Mouse (Mus musculus) liver, embryonic 11.5 days (tissue): ENCODE measurements around the gene Nbr1. TPM values are rescaled to one million over a fixed set of nuclear protein-coding genes. Genes with fewer than 3 reads are reported as not detected.
"Not testable (repeated sequence)": the region's sequence is repeated elsewhere in the genome, so short reads cannot be mapped to it uniquely, and the experiment has no call there.

Experiments used
- ATAC-seq: fragments of 200-750 bp; cut with Nextera tagmentation; replicated peaks from 2 replicates; pipeline ENCODE4 v1.8.0; 2017; ENCODE audit warnings: moderate number of reproducible peaks, mild to moderate bottlenecking, moderate TSS enrichment, moderate library complexity; ENCODE audit not compliant: low FRiP score
- DNase-seq: peaks from one replicate; pipeline ENCODE4 v3.0.0-alpha.2; 2017; ENCODE audit warnings: low spot score
- H3K27ac ChIP-seq: fragments of 300-500 bp; sonication (generic); 2 replicates; pipeline ENCODE4 v1.5.1; 2014; ENCODE audit warnings: mild to moderate bottlenecking, low read depth, low read length, control low read depth
- H3K27me3 ChIP-seq: fragments of 300-500 bp; sonication (generic); replicated peaks from 2 replicates; pipeline ENCODE4 v1.6.1; 2014; ENCODE audit warnings: low read length, mixed read lengths; ENCODE audit not compliant: control insufficient read depth, insufficient read depth
- H3K36me3 ChIP-seq: fragments of 300-500 bp; sonication (generic); 2 replicates; pipeline ENCODE4 v1.6.1; 2014; ENCODE audit warnings: mild to moderate bottlenecking, low read length, moderate library complexity, mixed read lengths; ENCODE audit not compliant: control insufficient read depth, insufficient read depth
- H3K4me1 ChIP-seq: fragments of 300-500 bp; sonication (generic); replicated peaks from 2 replicates; pipeline ENCODE4 v1.6.1; 2014; ENCODE audit warnings: low read length, mixed read lengths; ENCODE audit not compliant: control insufficient read depth, insufficient read depth
- H3K4me2 ChIP-seq: fragments of 300-500 bp; sonication (generic); 2 replicates; pipeline ENCODE4 v1.6.1; 2014; ENCODE audit warnings: mild to moderate bottlenecking, control low read depth, moderate library complexity
- H3K4me3 ChIP-seq: fragments of 300-500 bp; sonication (generic); 2 replicates; pipeline ENCODE4 v1.5.1; 2014; ENCODE audit warnings: low read depth, low read length, control low read depth
- H3K9ac ChIP-seq: fragments of 300-500 bp; sonication (generic); 2 replicates; pipeline ENCODE4 v1.6.1; 2014; ENCODE audit warnings: low read depth, low read length, control low read depth
- H3K9me3 ChIP-seq: fragments of 300-500 bp; sonication (generic); 2 replicates; pipeline ENCODE4 v1.6.1; 2016; ENCODE audit warnings: low read length, inconsistent platforms, mixed read lengths; ENCODE audit not compliant: control insufficient read depth
- WGBS: fragments of 180-500 bp; shearing (Covaris S2); extraction: QIAGEN DNeasy Blood & Tissue Kit; methylation state at CpG from one replicate; pipeline ENCODE4 v1.1.7; 2014; 5-methylcytosine and 5-hydroxymethylcytosine counted together
- polyA plus RNA-seq: library from polyadenylated mRNA; unstranded; fragments of >200 nt; fragmentation: Nextera tagmentation; extraction: Ambion mirVana; gene quantifications from 2 replicates; pipeline ENCODE4 v1.2.1, GENCODE M21; 2014

Nbr1 gene
- polyA plus RNA-seq, 1 experiment from 2014 or later = 55.7 TPM

GRCm38 (mm10) chr11:101607134-101607533 is 55.2 kb downstream of the Nbr1 start:
- not testable (repeated sequence) for H3K9ac ChIP-seq, H3K27ac ChIP-seq, ATAC-seq, H3K36me3 ChIP-seq, H3K9me3 ChIP-seq, H3K4me3 ChIP-seq, H3K4me1 ChIP-seq, DNase-seq, H3K4me2 ChIP-seq, H3K27me3 ChIP-seq
- WGBS = 86% methylated on average over 4 of the region's 4 CpGs

- Histone ChIP-seq H3K36me3 (no peaks in the 10 kb centered on the region), H3K9me3 (no peaks in the 10 kb centered on the region), H3K4me2 (peak overlapping the region; percentile 30), H3K4me1 (peaks cover 10% of the 10 kb centered on the region), H3K4me3 (no peak overlapping the region), H3K27me3 (no peaks in the 10 kb centered on the region), H3K9ac (no peak overlapping the region), H3K27ac (no peak overlapping the region)
- ATAC-seq (no peak), DNase-seq (no peak)
- 14% methylated on average over 11 of the region's 11 CpGs for WGBS
Observed at GRCm38 (mm10) chr11:101610445-101610844, 58.5 kb downstream of the Nbr1 start.

GRCm38 (mm10) chr11:101613596-101613995 is 61.6 kb downstream of the Nbr1 start:
- WGBS = 74% methylated on average over 6 of the region's 6 CpGs

GRCm38 (mm10) chr11:101614116-101614515 is 62.2 kb downstream of the Nbr1 start:
- DNase-seq (no peak), ATAC-seq (no peak)
- no peaks in the 10 kb centered on the region for H3K9me3 ChIP-seq
- no peaks in the 10 kb centered on the region for H3K36me3 ChIP-seq
- no peak overlapping the region for H3K27ac ChIP-seq
- no peak overlapping the region for H3K4me3 ChIP-seq
- peaks cover 29% of the 10 kb centered on the region for H3K4me1 ChIP-seq
- 66% methylated on average over 4 of the region's 4 CpGs for WGBS
- peaks cover 3% of the 10 kb centered on the region; the same call in 1 of the 2 replicates for H3K27me3 ChIP-seq
- no peak overlapping the region for H3K9ac ChIP-seq
- no peak overlapping the region for H3K4me2 ChIP-seq

More at GRCm38 (mm10) chr11:101613596-101613995, 61.6 kb downstream of the Nbr1 start:
- Histone ChIP-seq H3K27ac (no peak overlapping the region), H3K4me2 (no peak overlapping the region), H3K4me1 (peaks cover 29% of the 10 kb centered on the region), H3K9ac (no peak overlapping the region), H3K36me3 (no peaks in the 10 kb centered on the region), H3K27me3 (peaks cover 3% of the 10 kb centered on the region; the same call in 1 of the 2 replicates), H3K4me3 (no peak overlapping the region), H3K9me3 (no peaks in the 10 kb centered on the region)
- ATAC-seq = no peak
- no peak for DNase-seq

- H3K36me3 ChIP-seq = no peaks in the 10 kb centered on the region
- WGBS = 57% methylated on average over 6 of the region's 6 CpGs
- H3K27me3 ChIP-seq = peaks cover 3% of the 10 kb centered on the region; the same call in 1 of the 2 replicates
- DNase-seq (no peak), ATAC-seq (peak; percentile 72; the same call in 1 of the 2 replicates)
- H3K27ac ChIP-seq = no peak overlapping the region; the same call in 1 of the 2 replicates
- H3K4me1 ChIP-seq = peaks cover 28% of the 10 kb centered on the region
- no peak overlapping the region for H3K9ac ChIP-seq
- H3K9me3 ChIP-seq = no peaks in the 10 kb centered on the region
- no peak overlapping the region for H3K4me3 ChIP-seq
- no peak overlapping the region for H3K4me2 ChIP-seq
Observed at GRCm38 (mm10) chr11:101615380-101615779, 63.4 kb downstream of the Nbr1 start.

- 73% methylated on average over 8 of the region's 8 CpGs for WGBS
- H3K27ac ChIP-seq = no peak overlapping the region
- no peak overlapping the region for H3K9ac ChIP-seq
- H3K4me3 ChIP-seq = no peak overlapping the region
- peaks cover 24% of the 10 kb centered on the region for H3K4me1 ChIP-seq
- ATAC-seq (no peak), DNase-seq (no peak)
- peaks cover 3% of the 10 kb centered on the region; the same call in 1 of the 2 replicates for H3K27me3 ChIP-seq
- no peak overlapping the region for H3K4me2 ChIP-seq
- H3K9me3 ChIP-seq = no peaks in the 10 kb centered on the region
- no peaks in the 10 kb centered on the region for H3K36me3 ChIP-seq
Observed at GRCm38 (mm10) chr11:101616104-101616503, 64.2 kb downstream of the Nbr1 start.

- ATAC-seq (peak; percentile 32), DNase-seq (no peak)
- no peak overlapping the region for H3K27ac ChIP-seq
- H3K9ac ChIP-seq = no peak overlapping the region
- peaks cover 3% of the 10 kb centered on the region; the same call in 1 of the 2 replicates for H3K27me3 ChIP-seq
- H3K4me1 ChIP-seq = peaks cover 24% of the 10 kb centered on the region
- 30% methylated on average over 18 of the region's 18 CpGs for WGBS
- H3K9me3 ChIP-seq = no peaks in the 10 kb centered on the region
- H3K36me3 ChIP-seq = no peaks in the 10 kb centered on the region
- H3K4me2 ChIP-seq = peak overlapping the region; percentile 10; the same call in 1 of the 2 replicates
- no peak overlapping the region for H3K4me3 ChIP-seq
Observed at GRCm38 (mm10) chr11:101616948-101617767, 65.2 kb downstream of the Nbr1 start.

GRCm38 (mm10) chr11:101617849-101618248 is 65.9 kb downstream of the Nbr1 start:
- DNase-seq (peak; percentile 53), ATAC-seq (no peak)
- Histone ChIP-seq H3K4me3 (no peak overlapping the region), H3K4me2 (0 out of 2 replicates have a peak overlapping the region, but pooled peaks have one; percentile 28), H3K4me1 (peaks cover 24% of the 10 kb centered on the region), H3K9me3 (no peaks in the 10 kb centered on the region), H3K36me3 (no peaks in the 10 kb centered on the region), H3K27me3 (peaks cover 3% of the 10 kb centered on the region; the same call in 1 of the 2 replicates), H3K27ac (no peak overlapping the region), H3K9ac (no peak overlapping the region)
- WGBS = 16% methylated on average over 8 of the region's 8 CpGs
